Mouse (Mus musculus) liver, embryonic 12.5 days (tissue): ENCODE data around the gene Paqr3. TPM values are rescaled to one million over a fixed set of nuclear protein-coding genes. Genes with fewer than 3 reads are reported as not detected.
A peak's percentile ranks its signal among the peaks of the same experiment; 100 is the strongest.

Experiments
- ATAC-seq: fragments of 200-750 bp; cut with Nextera tagmentation; 2 replicates; pipeline ENCODE4 v1.8.0; 2017; ENCODE audit warnings: moderate number of reproducible peaks, mild to moderate bottlenecking, moderate library complexity
- H3K27ac ChIP-seq: fragments of 300-500 bp; sonication (generic); 2 replicates; pipeline ENCODE4 v1.5.1; 2016; ENCODE audit warnings: mild to moderate bottlenecking
- H3K27me3 ChIP-seq: fragments of 300-500 bp; sonication (generic); replicated peaks from 2 replicates; pipeline ENCODE4 v1.6.1; 2016; ENCODE audit warnings: mild to moderate bottlenecking, moderate library complexity
- H3K36me3 ChIP-seq: fragments of 300-500 bp; sonication (generic); 2 replicates; pipeline ENCODE4 v1.6.1; 2016; ENCODE audit warnings: mild to moderate bottlenecking, moderate library complexity
- H3K4me1 ChIP-seq: fragments of 300-500 bp; sonication (generic); 2 replicates; pipeline ENCODE4 v1.6.1; 2016
- H3K4me2 ChIP-seq: fragments of 300-500 bp; sonication (generic); 2 replicates; pipeline ENCODE4 v1.6.1; 2016; ENCODE audit warnings: mild to moderate bottlenecking, moderate library complexity
- H3K4me3 ChIP-seq: fragments of 300-500 bp; sonication (generic); 2 replicates; pipeline ENCODE4 v1.5.1; 2016; ENCODE audit warnings: mild to moderate bottlenecking, moderate library complexity
- H3K9ac ChIP-seq: fragments of 300-500 bp; sonication (generic); 2 replicates; pipeline ENCODE4 v1.6.1; 2016; ENCODE audit warnings: mild to moderate bottlenecking, moderate library complexity
- H3K9me3 ChIP-seq: fragments of 300-500 bp; sonication (generic); replicated peaks from 2 replicates; pipeline ENCODE4 v1.6.1; 2016; ENCODE audit warnings: mild to moderate bottlenecking, moderate library complexity
- WGBS: fragments of 180-500 bp; shearing (Covaris S2); methylation state at CpG from one replicate; pipeline ENCODE4 v1.1.7; 2016; ENCODE audit not compliant: insufficient replicate concordance; 5-methylcytosine and 5-hydroxymethylcytosine counted together
- polyA plus RNA-seq: library from polyadenylated mRNA; unstranded; fragments of >200 nt; fragmentation: Nextera tagmentation; extraction: Ambion mirVana; gene quantifications from 2 replicates; pipeline ENCODE4 v1.2.1, GENCODE M21; 2016

Gene Paqr3
- 1.3 and 1.8 TPM in 2 replicates for polyA plus RNA-seq

GRCm38 (mm10) chr5:97111207-97111910, at the start of gene Paqr3:
Paqr3 (minus strand) TSS chr5:97111596.
- H3K36me3 ChIP-seq: no peaks in the 10 kb centered on the region
- peaks cover 16% of the 10 kb centered on the region for H3K27me3 ChIP-seq
- 1% methylated on average over 59 of the region's 62 CpGs for WGBS
- peak within 1 kb of the TSS; percentile 64 for H3K27ac ChIP-seq
- no peaks in the 10 kb centered on the region for H3K9me3 ChIP-seq
- H3K4me1 ChIP-seq: peaks cover 19% of the 10 kb centered on the region
- ATAC-seq: peak; percentile 97
- H3K9ac ChIP-seq: peak within 1 kb of the TSS; percentile 74
- peak within 1 kb of the TSS; percentile 71 for H3K4me3 ChIP-seq
- peak within 1 kb of the TSS; percentile 98 for H3K4me2 ChIP-seq

- Histone ChIP-seq H3K9ac (no peak overlapping the region), H3K36me3 (no peaks in the 10 kb centered on the region), H3K4me2 (no peak overlapping the region), H3K27me3 (no peaks in the 10 kb centered on the region), H3K4me1 (no peaks in the 10 kb centered on the region), H3K9me3 (no peaks in the 10 kb centered on the region), H3K27ac (no peak overlapping the region), H3K4me3 (no peak overlapping the region)
- 17% methylated on average over 1 of the region's 1 CpGs for WGBS
- ATAC-seq: no peak
Measured at GRCm38 (mm10) chr5:97154688-97155087, 43.3 kb upstream of the Paqr3 start.

- H3K27me3 ChIP-seq: no peaks in the 10 kb centered on the region
- H3K4me3 ChIP-seq: no peak overlapping the region
- 67% methylated on average over 2 of the region's 2 CpGs for whole genome bisulfite sequencing
- no peaks in the 10 kb centered on the region for H3K9me3 ChIP-seq
- no peaks in the 10 kb centered on the region for H3K36me3 ChIP-seq
- no peak overlapping the region for H3K4me2 ChIP-seq
- no peak overlapping the region for H3K27ac ChIP-seq
- H3K9ac ChIP-seq: no peak overlapping the region
- no peak for ATAC-seq
- no peaks in the 10 kb centered on the region for H3K4me1 ChIP-seq
Measured at GRCm38 (mm10) chr5:97135331-97135730, 23.9 kb upstream of the Paqr3 start.

GRCm38 (mm10) chr5:97129589-97129988, 18.2 kb upstream of the Paqr3 start:
- WGBS: 81% methylated on average over 2 of the region's 2 CpGs

GRCm38 (mm10) chr5:97128242-97129226, 17.1 kb upstream of the Paqr3 start:
- H3K9ac ChIP-seq: no peak overlapping the region
- no peak overlapping the region for H3K4me2 ChIP-seq
- no peaks in the 10 kb centered on the region for H3K36me3 ChIP-seq
- no peaks in the 10 kb centered on the region for H3K9me3 ChIP-seq
- 40% methylated on average over 21 of the region's 21 CpGs for WGBS
- H3K27ac ChIP-seq: no peak overlapping the region
- no peak overlapping the region for H3K4me3 ChIP-seq
- H3K27me3 ChIP-seq: no peaks in the 10 kb centered on the region
- no peaks in the 10 kb centered on the region for H3K4me1 ChIP-seq
- ATAC-seq: no peak

More at GRCm38 (mm10) chr5:97129589-97129988, 18.2 kb upstream of the Paqr3 start:
- Histone ChIP-seq H3K9me3 (no peaks in the 10 kb centered on the region), H3K27ac (no peak overlapping the region), H3K36me3 (no peaks in the 10 kb centered on the region), H3K4me1 (no peaks in the 10 kb centered on the region), H3K9ac (no peak overlapping the region), H3K4me2 (no peak overlapping the region), H3K4me3 (no peak overlapping the region), H3K27me3 (no peaks in the 10 kb centered on the region)
- ATAC-seq: no peak

GRCm38 (mm10) chr5:97127284-97127683, 15.9 kb upstream of the Paqr3 start:
- no peak for ATAC-seq
- WGBS: 73% methylated on average over 6 of the region's 6 CpGs
- H3K27ac ChIP-seq: no peak overlapping the region
- no peak overlapping the region for H3K4me2 ChIP-seq
- no peak overlapping the region for H3K9ac ChIP-seq
- H3K27me3 ChIP-seq: no peaks in the 10 kb centered on the region
- H3K4me1 ChIP-seq: no peaks in the 10 kb centered on the region
- no peaks in the 10 kb centered on the region for H3K36me3 ChIP-seq
- no peak overlapping the region for H3K4me3 ChIP-seq
- no peaks in the 10 kb centered on the region for H3K9me3 ChIP-seq

- H3K27me3 ChIP-seq: no peaks in the 10 kb centered on the region
- no peaks in the 10 kb centered on the region for H3K36me3 ChIP-seq
- no peak overlapping the region for H3K9ac ChIP-seq
- H3K4me2 ChIP-seq: no peak overlapping the region
- 17% methylated on average over 4 of the region's 4 CpGs for WGBS
- H3K4me3 ChIP-seq: no peak overlapping the region
- H3K9me3 ChIP-seq: no peaks in the 10 kb centered on the region
- H3K27ac ChIP-seq: no peak overlapping the region
- ATAC-seq: no peak
- H3K4me1 ChIP-seq: no peaks in the 10 kb centered on the region
Measured at GRCm38 (mm10) chr5:97126005-97126404, 14.6 kb upstream of the Paqr3 start.

- WGBS: 61% methylated on average over 10 of the region's 10 CpGs
- Histone ChIP-seq H3K4me2 (no peak overlapping the region), H3K36me3 (no peaks in the 10 kb centered on the region), H3K4me1 (no peaks in the 10 kb centered on the region), H3K4me3 (no peak overlapping the region), H3K27me3 (no peaks in the 10 kb centered on the region), H3K9ac (no peak overlapping the region), H3K27ac (no peak overlapping the region), H3K9me3 (no peaks in the 10 kb centered on the region)
- no peak for ATAC-seq
Measured at GRCm38 (mm10) chr5:97125459-97125970, 14.1 kb upstream of the Paqr3 start.

- Histone ChIP-seq H3K9ac (no peak overlapping the region), H3K4me3 (no peak overlapping the region), H3K4me2 (no peak overlapping the region)
Measured at GRCm38 (mm10) chr5:97124977-97125376, 13.6 kb upstream of the Paqr3 start.

GRCm38 (mm10) chr5:97110697-97111096, 699 bp downstream of the Paqr3 start:
- no peaks in the 10 kb centered on the region for H3K36me3 ChIP-seq
- peak overlapping the region; percentile 74 for H3K9ac ChIP-seq
- no peak for ATAC-seq
- no peak overlapping the region for H3K27ac ChIP-seq
- H3K4me2 ChIP-seq: peak overlapping the region; percentile 98
- peak overlapping the region; percentile 71 for H3K4me3 ChIP-seq
- H3K9me3 ChIP-seq: no peaks in the 10 kb centered on the region
- peaks cover 19% of the 10 kb centered on the region for H3K4me1 ChIP-seq
- H3K27me3 ChIP-seq: peaks cover 16% of the 10 kb centered on the region
- 31% methylated on average over 5 of the region's 5 CpGs for WGBS

More at GRCm38 (mm10) chr5:97124977-97125376, 13.6 kb upstream of the Paqr3 start:
- no peak overlapping the region for H3K27ac ChIP-seq
- no peaks in the 10 kb centered on the region for H3K9me3 ChIP-seq
- WGBS: 71% methylated on average over 12 of the region's 12 CpGs
- no peaks in the 10 kb centered on the region for H3K36me3 ChIP-seq
- ATAC-seq: no peak
- no peaks in the 10 kb centered on the region for H3K4me1 ChIP-seq
- H3K27me3 ChIP-seq: no peaks in the 10 kb centered on the region

- Histone ChIP-seq H3K36me3 (no peaks in the 10 kb centered on the region), H3K27me3 (peaks cover 16% of the 10 kb centered on the region), H3K4me3 (peak overlapping the region; percentile 71; the same call in 1 of the 2 replicates), H3K27ac (no peak overlapping the region), H3K4me2 (peak overlapping the region; percentile 98), H3K9me3 (no peaks in the 10 kb centered on the region), H3K4me1 (peaks cover 19% of the 10 kb centered on the region), H3K9ac (no peak overlapping the region)
- 49% methylated on average over 2 of the region's 2 CpGs for WGBS
- ATAC-seq: no peak
Measured at GRCm38 (mm10) chr5:97110133-97110532, 1.3 kb downstream of the Paqr3 start.

GRCm38 (mm10) chr5:97108333-97108732, 3.1 kb downstream of the Paqr3 start:
- H3K4me2 ChIP-seq: no peak overlapping the region
- no peak overlapping the region for H3K9ac ChIP-seq
- H3K4me1 ChIP-seq: peaks cover 19% of the 10 kb centered on the region
- no peaks in the 10 kb centered on the region for H3K9me3 ChIP-seq
- no peak overlapping the region for H3K27ac ChIP-seq
- H3K27me3 ChIP-seq: peaks cover 16% of the 10 kb centered on the region
- no peak for ATAC-seq
- 75% methylated on average over 5 of the region's 5 CpGs for WGBS
- H3K4me3 ChIP-seq: no peak overlapping the region
- no peaks in the 10 kb centered on the region for H3K36me3 ChIP-seq
